Mouse (Mus musculus): ENCODE data around the gene Ttc30a2. TPM values are rescaled to one million over a fixed set of nuclear protein-coding genes. Genes with fewer than 3 reads are reported as not detected.

The Ttc30a2 gene
- total RNA-seq, 2 experiments from 2014 or later: not detected

GRCm38 (mm10) chr2:75933541-75933940 lies 44.4 kb downstream of the Ttc30a2 start:
- no peak for ATAC-seq (replicated peaks; ENCODE audit: low FRiP score, poor library complexity, severe bottlenecking)

GRCm38 (mm10) chr2:75930941-75931340 lies 47.0 kb downstream of the Ttc30a2 start:
- ATAC-seq (replicated peaks; ENCODE audit: low FRiP score, poor library complexity, severe bottlenecking): no peak

- no peak for ATAC-seq (replicated peaks; ENCODE audit: low FRiP score, poor library complexity, severe bottlenecking)
Observed at GRCm38 (mm10) chr2:75929786-75930444, 48.1 kb downstream of the Ttc30a2 start.

- no peak for ATAC-seq (replicated peaks; ENCODE audit: low FRiP score, poor library complexity, severe bottlenecking)
Observed at GRCm38 (mm10) chr2:75929141-75929540, 48.8 kb downstream of the Ttc30a2 start.

- no peak for ATAC-seq (replicated peaks; ENCODE audit: low FRiP score, poor library complexity, severe bottlenecking)
Observed at GRCm38 (mm10) chr2:75928011-75928410, 50.0 kb downstream of the Ttc30a2 start.

GRCm38 (mm10) chr2:75926061-75926460 lies 51.9 kb downstream of the Ttc30a2 start:
- ATAC-seq (replicated peaks; ENCODE audit: low FRiP score, poor library complexity, severe bottlenecking): no peak

Other genes starting within 250 kb of the Ttc30a2 start
- gene Agps, start 146.0 kb downstream of the Ttc30a2 start, total RNA-seq (2015; ENCODE audit: low replicate concordance): 39.4 and 41.8 TPM in 2 replicates
- gene Agps, start 146.0 kb downstream of the Ttc30a2 start, total RNA-seq (2017; ENCODE audit: low replicate concordance): 13.2 and 31.8 TPM in 2 replicates
- 1.4 TPM in 1 of 2 replicates, not detected in the other for gene Ttc30b, start 39.6 kb downstream of the Ttc30a2 start, total RNA-seq (2015; ENCODE audit: low replicate concordance)
- not detected in 2 replicates for gene Ttc30b, start 39.6 kb downstream of the Ttc30a2 start, total RNA-seq (2017; ENCODE audit: low replicate concordance)
- gene Ttc30a1, start 3.8 kb upstream of the Ttc30a2 start, total RNA-seq (2015; ENCODE audit: low replicate concordance): 0.84 and 2.2 TPM in 2 replicates
- 0.45 and 0.51 TPM in 2 replicates for gene Ttc30a1, start 3.8 kb upstream of the Ttc30a2 start, total RNA-seq (2017; ENCODE audit: low replicate concordance)

All from erythroid progenitor cell, adult 5-6 weeks (primary cell).